Mouse (Mus musculus) heart, embryonic 14.5 days (tissue): Measurements from ENCODE around the gene Inpp4b. TPM values are rescaled to one million over a fixed set of nuclear protein-coding genes. Genes with fewer than 3 reads are reported as not detected.
A peak's percentile ranks its signal among the peaks of the same experiment; 100 is the strongest.

Source experiments
- ATAC-seq: fragments of 200-750 bp; cut with Nextera tagmentation; 2 replicates; pipeline ENCODE4 v1.8.0; 2017; ENCODE audit warnings: low read depth, moderate TSS enrichment; ENCODE audit not compliant: insufficient number of reproducible peaks, insufficient read depth, low FRiP score
- H3K27ac ChIP-seq, 2 experiments: fragments of 200-500 bp in 1 of 2; fragments of 300-500 bp in 1 of 2; sonication (generic) in 1 of 2; replicated peaks in 1 of 2; 2 replicates each; pipeline ENCODE4 v1.5.1; 2012 to 2014; ENCODE audit warnings: low read depth in 2 of 2, low read length in 2 of 2, control low read depth in 1 of 2, mild to moderate bottlenecking in 1 of 2, mixed read lengths in 1 of 2; ENCODE audit not compliant: control insufficient read depth in 1 of 2, insufficient read depth in 1 of 2
- H3K27me3 ChIP-seq: fragments of 300-500 bp; sonication (generic); 2 replicates; pipeline ENCODE4 v1.6.1; 2014; ENCODE audit warnings: mild to moderate bottlenecking, low read length, control low read depth; ENCODE audit not compliant: control insufficient read depth, insufficient read depth
- H3K36me3 ChIP-seq: fragments of 300-500 bp; sonication (generic); 2 replicates; pipeline ENCODE4 v1.6.1; 2014; ENCODE audit warnings: mild to moderate bottlenecking, control low read depth, low read length, mixed read lengths; ENCODE audit not compliant: control insufficient read depth, insufficient read depth
- H3K4me1 ChIP-seq, 2 experiments: fragments of 200-500 bp in 1 of 2; fragments of 300-500 bp in 1 of 2; sonication (generic) in 1 of 2; 2 replicates each; pipeline ENCODE4 v1.6.1; 2012 to 2014; ENCODE audit warnings: low read length in 2 of 2, control low read depth in 1 of 2, mixed read lengths in 1 of 2; ENCODE audit not compliant: control insufficient read depth in 2 of 2, insufficient read depth in 2 of 2
- H3K4me2 ChIP-seq: fragments of 300-500 bp; sonication (generic); 2 replicates; pipeline ENCODE4 v1.6.1; 2014; ENCODE audit warnings: mild to moderate bottlenecking, low read length
- H3K4me3 ChIP-seq, 2 experiments: fragments of 200-500 bp in 1 of 2; fragments of 300-500 bp in 1 of 2; sonication (generic) in 1 of 2; 2 replicates each; pipeline ENCODE4 v1.5.1; 2012 to 2014; ENCODE audit warnings: low read length in 2 of 2, mild to moderate bottlenecking in 2 of 2, control low read depth in 1 of 2, low read depth in 1 of 2, moderate library complexity in 1 of 2; ENCODE audit not compliant: control insufficient read depth in 1 of 2, insufficient read depth in 1 of 2
- H3K9ac ChIP-seq: fragments of 300-500 bp; sonication (generic); 2 replicates; pipeline ENCODE4 v1.6.1; 2014; ENCODE audit warnings: mild to moderate bottlenecking, low read length
- H3K9me3 ChIP-seq: fragments of 300-500 bp; sonication (generic); 2 replicates; pipeline ENCODE4 v1.6.1; 2016; ENCODE audit warnings: low read length, control low read depth; ENCODE audit not compliant: control insufficient read depth
- WGBS: fragments of 180-500 bp; shearing (Covaris S2); extraction: QIAGEN DNeasy Blood & Tissue Kit; methylation state at CpG from one replicate; pipeline ENCODE4 v1.1.7; 2014; 5-methylcytosine and 5-hydroxymethylcytosine counted together
- polyA plus RNA-seq: library from polyadenylated mRNA; unstranded; fragments of >200 nt; fragmentation: Nextera tagmentation; extraction: Ambion mirVana; gene quantifications from 2 replicates; pipeline ENCODE4 v1.2.1, GENCODE M21; 2014

The Inpp4b gene
- polyA plus RNA-seq, 1 experiment from 2014 or later, result 15.7 TPM

- no peak overlapping the region for H3K4me2 ChIP-seq
- no peak overlapping the region for H3K27ac ChIP-seq
- no peaks in the 10 kb centered on the region for H3K27me3 ChIP-seq
- WGBS, result 85% methylated on average over 6 of the region's 6 CpGs
- peaks cover 0 to 10% of the 10 kb centered on the region in 2 experiments; a peak in 2 of 4 replicates for H3K4me1 ChIP-seq
- H3K36me3 ChIP-seq, result no peaks in the 10 kb centered on the region
- no peak overlapping the region for H3K9ac ChIP-seq
- no peaks in the 10 kb centered on the region for H3K9me3 ChIP-seq
- ATAC-seq, result no peak
- no peak overlapping the region for H3K4me3 ChIP-seq
These were observed 437.8 kb downstream of the Inpp4b start for GRCm38 (mm10) chr8:81780166-81780565.

- no peak overlapping the region for H3K9ac ChIP-seq
- H3K4me2 ChIP-seq, result no peak overlapping the region
- ATAC-seq, result no peak
- no peak overlapping the region for H3K4me3 ChIP-seq
- no peaks in the 10 kb centered on the region for H3K36me3 ChIP-seq
- H3K9me3 ChIP-seq, result no peaks in the 10 kb centered on the region
- H3K27ac ChIP-seq, result no peak overlapping the region
- no peaks in the 10 kb centered on the region for H3K27me3 ChIP-seq
- 91% methylated on average over 2 of the region's 2 CpGs for WGBS
- peaks cover 0 to 10% of the 10 kb centered on the region in 2 experiments; a peak in 2 of 4 replicates for H3K4me1 ChIP-seq
These were observed 438.7 kb downstream of the Inpp4b start for GRCm38 (mm10) chr8:81780921-81781675.

- Histone ChIP-seq H3K36me3 (no peaks in the 10 kb centered on the region), H3K4me1 (peaks cover 0 to 10% of the 10 kb centered on the region in 2 experiments; a peak in 2 of 4 replicates), H3K4me2 (no peak overlapping the region), H3K9me3 (no peaks in the 10 kb centered on the region), H3K27ac (no peak overlapping the region), H3K27me3 (no peaks in the 10 kb centered on the region), H3K9ac (no peak overlapping the region), H3K4me3 (no peak overlapping the region)
- no peak for ATAC-seq
- WGBS, result 85% methylated on average over 4 of the region's 4 CpGs
These were observed 440.4 kb downstream of the Inpp4b start for GRCm38 (mm10) chr8:81782781-81783180.

- H3K27me3 ChIP-seq, result no peaks in the 10 kb centered on the region
- no peaks in the 10 kb centered on the region for H3K9me3 ChIP-seq
- WGBS, result 39% methylated on average over 3 of the region's 3 CpGs
- H3K9ac ChIP-seq, result no peak overlapping the region
- H3K36me3 ChIP-seq, result no peaks in the 10 kb centered on the region
- H3K4me1 ChIP-seq, result peaks cover 0 to 10% of the 10 kb centered on the region in 2 experiments; a peak in 2 of 4 replicates
- no peak overlapping the region for H3K4me2 ChIP-seq
- H3K4me3 ChIP-seq, result no peak overlapping the region
- H3K27ac ChIP-seq, result peak overlapping the region; percentile 34 to 38; a peak in 3 of 4 replicates
- ATAC-seq, result no peak
These were observed 442.4 kb downstream of the Inpp4b start for GRCm38 (mm10) chr8:81784775-81785174.

DNA sequence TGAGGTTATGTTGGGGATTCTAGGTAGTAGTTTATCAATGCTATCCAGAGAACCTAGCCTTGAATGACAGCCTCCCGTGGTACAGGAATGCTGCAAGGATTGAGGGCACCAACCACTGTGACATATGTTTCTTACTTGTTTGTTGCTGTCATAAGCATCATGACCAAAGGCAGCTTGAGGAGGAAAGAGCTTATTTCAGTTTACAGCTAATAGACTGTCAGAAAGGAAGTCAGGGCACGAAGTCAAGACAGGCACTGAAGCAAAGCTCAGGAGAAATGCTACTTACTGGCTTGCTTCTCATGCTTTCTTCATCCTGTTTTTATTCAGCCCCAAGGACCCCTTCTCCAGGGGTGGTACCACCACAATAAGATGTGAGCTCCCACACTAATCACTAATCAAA is 446.1 kb downstream of the Inpp4b start:
- no peaks in the 10 kb centered on the region for H3K36me3 ChIP-seq
- peaks cover 0 to 10% of the 10 kb centered on the region in 2 experiments; a peak in 2 of 4 replicates for H3K4me1 ChIP-seq
- no peak for ATAC-seq
- no peak overlapping the region for H3K4me2 ChIP-seq
- WGBS, result 69% methylated on average over 2 of the region's 2 CpGs
- no peak overlapping the region for H3K27ac ChIP-seq
- no peaks in the 10 kb centered on the region for H3K27me3 ChIP-seq
- no peaks in the 10 kb centered on the region for H3K9me3 ChIP-seq
- H3K4me3 ChIP-seq, result no peak overlapping the region
- H3K9ac ChIP-seq, result no peak overlapping the region

GRCm38 (mm10) chr8:81792649-81793048 is 450.3 kb downstream of the Inpp4b start:
- ATAC-seq, result no peak
- no peaks in the 10 kb centered on the region for H3K9me3 ChIP-seq
- H3K9ac ChIP-seq, result no peak overlapping the region
- no peaks in the 10 kb centered on the region for H3K36me3 ChIP-seq
- WGBS, result 82% methylated on average over 5 of the region's 5 CpGs
- H3K4me2 ChIP-seq, result no peak overlapping the region
- no peak overlapping the region for H3K4me3 ChIP-seq
- no peaks in the 10 kb centered on the region for H3K4me1 ChIP-seq
- H3K27me3 ChIP-seq, result no peaks in the 10 kb centered on the region
- no peak overlapping the region for H3K27ac ChIP-seq

DNA sequence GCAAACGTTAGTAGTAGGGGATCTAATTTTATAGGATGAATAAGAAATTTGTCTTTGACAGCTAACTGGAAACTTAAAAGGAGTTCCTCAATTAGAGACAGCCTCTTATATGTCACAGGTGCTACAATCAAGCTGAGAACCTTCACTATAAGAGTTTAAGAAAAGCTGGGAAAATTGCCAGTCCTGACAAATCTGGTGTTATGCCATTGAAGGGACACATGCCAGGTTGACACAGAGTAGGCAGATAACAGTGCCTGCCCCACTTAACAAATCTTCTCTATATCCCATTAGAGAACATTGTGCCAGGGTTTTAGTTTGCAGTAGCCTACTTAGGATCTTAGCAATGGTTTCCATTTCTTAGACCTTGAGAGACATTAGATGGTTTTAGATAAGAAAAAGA is 456.1 kb downstream of the Inpp4b start:
- 44% methylated on average over 1 of the region's 1 CpGs for WGBS
- no peak overlapping the region for H3K9ac ChIP-seq
- H3K27ac ChIP-seq, result no peak overlapping the region
- H3K27me3 ChIP-seq, result no peaks in the 10 kb centered on the region
- H3K4me3 ChIP-seq, result no peak overlapping the region
- no peaks in the 10 kb centered on the region for H3K9me3 ChIP-seq
- no peak overlapping the region for H3K4me2 ChIP-seq
- no peaks in the 10 kb centered on the region for H3K36me3 ChIP-seq
- ATAC-seq, result no peak
- no peaks in the 10 kb centered on the region; a peak in 1 of 4 replicates for H3K4me1 ChIP-seq

DNA sequence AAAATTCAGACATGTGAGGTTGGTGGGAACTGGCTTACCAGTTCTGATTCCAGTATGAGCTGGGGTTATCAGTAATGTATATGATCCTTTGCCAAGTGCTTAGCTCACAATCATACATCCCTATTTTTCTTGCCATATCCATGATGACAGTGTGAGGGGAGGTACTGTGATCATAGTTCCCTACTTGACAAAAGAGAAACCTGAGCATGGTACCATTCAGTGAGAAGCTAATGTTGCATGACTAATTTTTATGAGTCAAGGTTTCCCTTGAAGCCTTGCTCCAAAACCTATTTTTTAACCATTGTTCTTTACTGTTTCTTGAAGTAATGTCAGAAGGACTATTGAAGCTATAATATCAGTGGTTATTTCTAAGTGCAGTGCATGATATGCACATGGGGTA is 458.4 kb downstream of the Inpp4b start:
- ATAC-seq, result no peak
- no peak overlapping the region for H3K4me2 ChIP-seq
- no peaks in the 10 kb centered on the region for H3K27me3 ChIP-seq
- no peaks in the 10 kb centered on the region for H3K9me3 ChIP-seq
- no peak overlapping the region for H3K27ac ChIP-seq
- no peaks in the 10 kb centered on the region for H3K36me3 ChIP-seq
- H3K9ac ChIP-seq, result no peak overlapping the region
- H3K4me3 ChIP-seq, result no peak overlapping the region
- no peaks in the 10 kb centered on the region; a peak in 1 of 4 replicates for H3K4me1 ChIP-seq
